Mouse (Mus musculus): ENCODE measurements around the gene Luzp4.
"Not testable (repeated sequence)": the region's sequence is repeated elsewhere in the genome, so short reads cannot be mapped to it uniquely, and the experiment has no call there.

The Luzp4 gene

DNA sequence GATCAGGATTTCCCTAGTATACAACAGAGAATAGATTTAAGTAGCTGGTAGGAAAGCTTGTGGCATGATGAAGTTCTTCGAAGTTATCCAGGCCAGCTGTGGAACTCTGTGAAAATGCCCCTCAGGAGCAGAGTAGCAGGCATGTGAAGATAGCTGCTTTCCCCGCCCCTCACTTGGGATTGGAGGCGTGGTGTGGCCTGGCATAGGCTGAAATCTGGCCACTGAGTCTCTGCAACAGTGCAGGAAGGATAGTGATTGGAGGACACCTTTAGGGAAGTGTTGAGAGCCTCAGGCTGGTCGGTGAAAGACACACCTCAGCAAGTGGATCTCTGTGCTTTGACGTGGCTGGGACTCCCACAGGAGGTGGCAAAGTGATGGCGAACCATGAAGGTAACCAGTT lies at the start of gene Luzp4:
Gene Luzp4 (plus strand): TSS at position 301 of the 400 bp plus-strand sequence.
- DNase-seq: not testable (repeated sequence)

DNA sequence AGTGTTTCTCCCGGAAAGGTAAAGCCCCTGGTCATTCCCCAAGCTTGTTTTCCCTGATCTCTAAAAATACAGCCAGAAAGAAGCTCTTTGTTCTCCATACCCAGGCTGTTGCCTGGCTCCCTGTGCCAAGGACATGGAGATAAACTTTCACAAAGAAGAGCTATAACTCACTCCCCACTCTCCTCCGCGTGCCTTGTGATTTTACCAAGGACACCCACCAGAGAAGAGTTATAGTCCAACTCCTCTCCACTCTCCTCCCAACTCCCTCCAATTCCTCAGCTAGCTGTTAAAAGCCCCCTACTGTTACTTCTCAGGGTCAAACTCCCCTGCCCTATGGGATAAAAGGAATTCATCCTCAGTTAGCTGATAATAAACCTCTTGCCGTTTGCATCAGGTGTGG lies 15.6 kb upstream of the Luzp4 start:
- not testable (repeated sequence) for DNase-seq
